Mouse (Mus musculus) midbrain, embryonic 15.5 days (tissue): Measurements from ENCODE around the gene Smok3a. TPM values are rescaled to one million over a fixed set of nuclear protein-coding genes. Genes with fewer than 3 reads are reported as not detected.
"Not testable (repeated sequence)": the region's sequence is repeated elsewhere in the genome, so short reads cannot be mapped to it uniquely, and the experiment has no call there.

ENCODE experiments used
- ATAC-seq: fragments of 200-750 bp; cut with Nextera tagmentation; replicated peaks from 2 replicates; pipeline ENCODE4 v1.8.0; 2017; ENCODE audit warnings: moderate TSS enrichment
- H3K27ac ChIP-seq: fragments of 300-500 bp; sonication (generic); 2 replicates; pipeline ENCODE4 v1.5.1; 2015; ENCODE audit warnings: mild to moderate bottlenecking, inconsistent platforms
- H3K27me3 ChIP-seq: fragments of 300-500 bp; sonication (generic); replicated peaks from 2 replicates; pipeline ENCODE4 v1.6.1; 2015; ENCODE audit warnings: inconsistent platforms
- H3K36me3 ChIP-seq: fragments of 300-500 bp; sonication (generic); replicated peaks from 2 replicates; pipeline ENCODE4 v1.6.1; 2015; ENCODE audit warnings: inconsistent platforms
- H3K4me1 ChIP-seq: fragments of 300-500 bp; sonication (generic); 2 replicates; pipeline ENCODE4 v1.6.1; 2015; ENCODE audit warnings: inconsistent platforms
- H3K4me2 ChIP-seq: fragments of 300-500 bp; sonication (generic); 2 replicates; pipeline ENCODE4 v1.6.1; 2015; ENCODE audit warnings: inconsistent platforms, mild to moderate bottlenecking, moderate library complexity
- H3K4me3 ChIP-seq: fragments of 300-500 bp; sonication (generic); 2 replicates; pipeline ENCODE4 v1.5.1; 2015; ENCODE audit warnings: mild to moderate bottlenecking, inconsistent platforms
- H3K9ac ChIP-seq: fragments of 300-500 bp; sonication (generic); 2 replicates; pipeline ENCODE4 v1.6.1; 2015; ENCODE audit warnings: mild to moderate bottlenecking, inconsistent platforms
- H3K9me3 ChIP-seq: fragments of 300-500 bp; sonication (generic); 2 replicates; pipeline ENCODE4 v1.6.1; 2016; ENCODE audit warnings: inconsistent platforms
- WGBS: fragments of 180-500 bp; shearing (Covaris S2); methylation state at CpG from one replicate; pipeline ENCODE4 v1.1.7; 2015; ENCODE audit warnings: mixed read lengths; 5-methylcytosine and 5-hydroxymethylcytosine counted together
- polyA plus RNA-seq: library from polyadenylated mRNA; unstranded; fragments of >200 nt; fragmentation: Nextera tagmentation; extraction: Ambion mirVana; gene quantifications from 2 replicates; pipeline ENCODE4 v1.2.1, GENCODE M21; 2015

Smok3a gene
- not detected in 2 replicates for polyA plus RNA-seq

DNA sequence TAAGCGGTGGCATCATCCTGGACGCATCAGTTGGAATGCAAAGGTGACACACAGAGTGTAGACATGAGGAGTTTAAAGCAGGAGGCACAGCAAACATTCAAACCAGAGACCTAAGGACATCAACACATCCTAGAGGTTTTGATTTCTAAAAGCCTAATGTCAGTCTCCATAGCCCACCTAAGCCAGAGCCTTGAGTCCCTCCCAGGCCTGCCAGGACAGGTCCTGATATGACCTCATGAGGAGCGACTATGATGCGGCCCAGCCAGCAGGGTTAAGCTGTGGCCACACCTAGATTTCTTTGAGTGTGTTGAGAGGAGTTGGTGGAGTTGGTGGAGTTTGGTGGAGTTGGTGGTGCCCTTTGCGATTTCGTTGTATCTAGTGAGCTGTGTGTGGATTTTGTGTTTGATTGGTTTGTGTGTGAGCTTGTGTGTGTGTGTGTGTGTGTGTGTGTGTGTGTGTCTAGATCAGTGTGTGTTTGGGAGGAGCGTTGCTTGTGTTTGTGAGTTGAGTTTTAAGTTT lies at the start of gene Smok3a, which contains the start of gene Smok3b:
Smok3a (plus strand) TSS at position 301 of the 519 bp plus-strand sequence.
Smok3b (plus strand) TSS at position 469 of the 519 bp plus-strand sequence.
- H3K4me1 ChIP-seq, H3K9ac ChIP-seq, H3K27me3 ChIP-seq, H3K4me3 ChIP-seq, H3K9me3 ChIP-seq, H3K27ac ChIP-seq, H3K4me2 ChIP-seq, ATAC-seq, H3K36me3 ChIP-seq: not testable (repeated sequence)
- WGBS, result 98% methylated on average over 3 of the region's 7 CpGs

GRCm38 (mm10) chr5:137973161-137973560 lies 47.9 kb upstream of the Smok3a start:
- 73% methylated on average over 2 of the region's 2 CpGs for WGBS
- H3K27me3 ChIP-seq, result no peaks in the 10 kb centered on the region
- ATAC-seq, result no peak
- no peaks in the 10 kb centered on the region for H3K36me3 ChIP-seq
- H3K4me1 ChIP-seq, result no peaks in the 10 kb centered on the region
- no peak overlapping the region for H3K4me3 ChIP-seq
- H3K9me3 ChIP-seq, result no peaks in the 10 kb centered on the region
- H3K4me2 ChIP-seq, result no peak overlapping the region
- no peak overlapping the region for H3K27ac ChIP-seq
- no peak overlapping the region for H3K9ac ChIP-seq

DNA sequence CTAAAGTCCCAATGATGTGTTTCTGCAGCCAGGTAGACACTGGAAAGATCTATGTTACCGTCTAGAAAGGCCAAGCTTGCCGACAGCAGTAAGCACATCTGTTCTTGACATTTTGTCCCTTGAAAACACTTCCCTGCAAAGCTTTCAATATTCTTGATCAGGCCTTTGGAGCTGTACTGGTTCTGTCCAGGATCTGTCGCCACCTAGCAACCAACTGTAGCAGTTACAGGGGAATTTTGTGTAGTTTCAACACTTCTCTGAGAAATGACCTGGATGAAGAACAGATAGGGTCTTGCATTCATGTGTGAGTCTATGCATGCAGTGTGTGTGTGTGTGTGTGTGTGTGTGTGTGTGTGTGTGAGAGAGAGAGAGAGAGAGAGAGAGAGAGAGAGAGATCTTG lies 47.3 kb upstream of the Smok3a start:
- Histone ChIP-seq H3K36me3 (no peaks in the 10 kb centered on the region), H3K9ac (no peak overlapping the region), H3K9me3 (no peaks in the 10 kb centered on the region), H3K27ac (no peak overlapping the region), H3K4me3 (no peak overlapping the region), H3K4me2 (no peak overlapping the region), H3K27me3 (no peaks in the 10 kb centered on the region), H3K4me1 (no peaks in the 10 kb centered on the region)
- 57% methylated on average over 3 of the region's 3 CpGs for WGBS
- ATAC-seq, result no peak

- WGBS, result 56% methylated on average over 3 of the region's 3 CpGs
- Histone ChIP-seq H3K27me3 (no peaks in the 10 kb centered on the region), H3K9me3 (no peaks in the 10 kb centered on the region), H3K4me1 (no peaks in the 10 kb centered on the region), H3K4me3 (no peak overlapping the region), H3K36me3 (no peaks in the 10 kb centered on the region), H3K9ac (no peak overlapping the region), H3K27ac (no peak overlapping the region), H3K4me2 (no peak overlapping the region)
- no peak for ATAC-seq
Observed at GRCm38 (mm10) chr5:137974724-137975123, 46.3 kb upstream of the Smok3a start.

GRCm38 (mm10) chr5:137975434-137975833 lies 45.6 kb upstream of the Smok3a start:
- no peaks in the 10 kb centered on the region for H3K36me3 ChIP-seq
- H3K27me3 ChIP-seq, result no peaks in the 10 kb centered on the region
- ATAC-seq, result no peak
- H3K4me1 ChIP-seq, result no peaks in the 10 kb centered on the region
- WGBS, result 66% methylated on average over 1 of the region's 1 CpGs
- H3K9me3 ChIP-seq, result no peaks in the 10 kb centered on the region
- H3K4me2 ChIP-seq, result no peak overlapping the region
- H3K4me3 ChIP-seq, result no peak overlapping the region
- no peak overlapping the region for H3K27ac ChIP-seq
- H3K9ac ChIP-seq, result no peak overlapping the region

DNA sequence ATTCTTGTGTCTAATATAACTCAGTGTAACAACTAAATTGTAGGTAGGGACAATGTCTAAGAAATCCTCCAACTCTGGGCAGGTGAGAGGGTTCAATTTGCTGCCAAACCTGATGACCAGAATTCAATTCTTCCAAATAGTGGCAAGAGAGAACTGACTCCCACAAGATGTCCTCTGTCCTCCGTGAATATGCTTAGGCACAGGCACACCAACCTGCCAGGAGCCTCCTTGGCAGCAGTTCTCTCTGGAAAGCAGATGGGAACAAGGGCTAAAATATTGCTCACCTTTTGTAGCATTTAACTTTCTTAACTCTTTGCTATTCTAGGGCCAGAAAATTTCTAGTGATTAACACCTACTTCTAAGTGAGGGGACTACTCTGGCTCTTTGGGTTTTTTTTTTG lies 43.8 kb upstream of the Smok3a start:
- no peak for ATAC-seq
- Histone ChIP-seq H3K9ac (no peak overlapping the region), H3K4me2 (no peak overlapping the region), H3K36me3 (no peaks in the 10 kb centered on the region), H3K9me3 (no peaks in the 10 kb centered on the region), H3K4me1 (no peaks in the 10 kb centered on the region), H3K4me3 (no peak overlapping the region), H3K27ac (no peak overlapping the region), H3K27me3 (no peaks in the 10 kb centered on the region)
- WGBS, result 49% methylated on average over 1 of the region's 1 CpGs

- Histone ChIP-seq H3K27me3 (no peaks in the 10 kb centered on the region), H3K9ac (no peak overlapping the region), H3K27ac (no peak overlapping the region), H3K36me3 (no peaks in the 10 kb centered on the region), H3K4me2 (no peak overlapping the region), H3K4me1 (no peaks in the 10 kb centered on the region), H3K4me3 (no peak overlapping the region), H3K9me3 (no peaks in the 10 kb centered on the region)
- no peak for ATAC-seq
- WGBS, result 67% methylated on average over 2 of the region's 2 CpGs
Observed at GRCm38 (mm10) chr5:137979081-137979480, 42.0 kb upstream of the Smok3a start.

DNA sequence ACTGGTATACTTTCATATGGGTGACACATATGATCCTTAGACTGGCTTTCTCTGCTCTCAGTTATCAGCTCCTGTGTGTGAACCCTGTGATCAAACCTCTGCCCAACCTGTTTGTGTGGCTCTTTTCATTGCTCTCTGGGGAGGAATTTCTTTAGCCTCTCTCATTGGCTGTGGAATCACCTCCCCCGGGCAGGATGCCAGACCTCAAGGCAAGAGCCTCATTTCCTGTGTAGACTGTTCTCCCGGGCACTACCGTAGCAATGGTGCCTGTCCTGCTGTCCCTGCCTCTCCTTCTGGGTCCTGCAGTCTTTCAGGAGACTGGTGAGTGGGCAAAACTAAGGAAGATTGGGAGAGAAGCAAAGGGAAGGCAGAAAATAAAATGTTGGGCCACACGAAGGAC lies 39.8 kb upstream of the Smok3a start, which contains the start of gene Azgp1:
Azgp1 (plus strand) TSS at position 221 of the 400 bp plus-strand sequence.
- H3K4me3 ChIP-seq, result no peak within 1 kb of the TSS
- ATAC-seq, result no peak
- no peak within 1 kb of the TSS for H3K4me2 ChIP-seq
- 86% methylated on average over 4 of the region's 4 CpGs for WGBS
- no peaks in the 10 kb centered on the region for H3K36me3 ChIP-seq
- H3K27ac ChIP-seq, result no peak within 1 kb of the TSS
- H3K9ac ChIP-seq, result no peak within 1 kb of the TSS
- H3K9me3 ChIP-seq, result no peaks in the 10 kb centered on the region
- no peaks in the 10 kb centered on the region for H3K27me3 ChIP-seq
- no peaks in the 10 kb centered on the region for H3K4me1 ChIP-seq

- Histone ChIP-seq H3K27me3 (no peaks in the 10 kb centered on the region), H3K4me1 (no peaks in the 10 kb centered on the region), H3K36me3 (no peaks in the 10 kb centered on the region), H3K9ac (no peak overlapping the region), H3K9me3 (no peaks in the 10 kb centered on the region), H3K4me2 (no peak overlapping the region), H3K4me3 (no peak overlapping the region), H3K27ac (no peak overlapping the region)
- 74% methylated on average over 1 of the region's 1 CpGs for WGBS
- no peak for ATAC-seq
Observed at GRCm38 (mm10) chr5:137986351-137986750, 34.7 kb upstream of the Smok3a start.

DNA sequence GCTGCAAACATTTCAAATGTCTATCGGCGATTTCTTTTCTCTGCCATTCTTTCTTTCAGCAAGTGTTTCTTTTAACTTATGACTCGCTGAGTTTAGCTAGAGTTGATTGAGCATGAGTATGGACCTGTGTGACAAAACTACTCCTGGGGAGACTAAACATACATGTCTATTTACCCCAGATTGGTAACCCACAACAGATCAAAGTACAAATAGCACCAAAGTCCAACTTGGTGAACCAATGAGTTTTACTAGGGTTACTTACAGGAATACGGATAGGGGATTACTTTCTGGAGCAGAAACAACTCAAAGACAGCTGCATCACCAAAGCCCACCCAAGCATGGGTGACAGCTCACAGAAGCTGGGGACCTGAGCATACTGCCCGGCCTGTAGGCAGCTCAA lies 11.6 kb upstream of the Smok3a start:
- Histone ChIP-seq H3K9me3 (no peaks in the 10 kb centered on the region), H3K9ac (no peak overlapping the region), H3K36me3 (no peaks in the 10 kb centered on the region), H3K4me2 (no peak overlapping the region), H3K27me3 (no peaks in the 10 kb centered on the region), H3K4me3 (no peak overlapping the region), H3K4me1 (no peaks in the 10 kb centered on the region), H3K27ac (no peak overlapping the region)
- no peak for ATAC-seq
- 91% methylated on average over 5 of the region's 5 CpGs for WGBS

- H3K27ac ChIP-seq, result no peak overlapping the region
- no peak for ATAC-seq
- no peak overlapping the region for H3K4me2 ChIP-seq
- WGBS, result 91% methylated on average over 5 of the region's 5 CpGs
- H3K9ac ChIP-seq, result no peak overlapping the region
- H3K4me3 ChIP-seq, result no peak overlapping the region
- no peaks in the 10 kb centered on the region for H3K4me1 ChIP-seq
- H3K9me3 ChIP-seq, result no peaks in the 10 kb centered on the region
- H3K27me3 ChIP-seq, result no peaks in the 10 kb centered on the region
- H3K36me3 ChIP-seq, result no peaks in the 10 kb centered on the region
Observed at GRCm38 (mm10) chr5:138012382-138012781, 8.7 kb upstream of the Smok3a start.

GRCm38 (mm10) chr5:138016530-138016929 lies 4.5 kb upstream of the Smok3a start:
- H3K9ac ChIP-seq, result no peak overlapping the region
- 91% methylated on average over 2 of the region's 2 CpGs for WGBS
- no peak for ATAC-seq
- H3K4me1 ChIP-seq, result no peaks in the 10 kb centered on the region
- no peak overlapping the region for H3K4me2 ChIP-seq
- H3K9me3 ChIP-seq, result no peaks in the 10 kb centered on the region
- no peak overlapping the region for H3K27ac ChIP-seq
- H3K36me3 ChIP-seq, result no peaks in the 10 kb centered on the region
- no peaks in the 10 kb centered on the region for H3K27me3 ChIP-seq
- no peak overlapping the region for H3K4me3 ChIP-seq

GRCm38 (mm10) chr5:138016997-138017396 lies 4.1 kb upstream of the Smok3a start:
- H3K27me3 ChIP-seq, result no peaks in the 10 kb centered on the region
- no peak for ATAC-seq
- no peak overlapping the region for H3K27ac ChIP-seq
- H3K4me1 ChIP-seq, result no peaks in the 10 kb centered on the region
- H3K4me2 ChIP-seq, result no peak overlapping the region
- no peak overlapping the region for H3K9ac ChIP-seq
- no peaks in the 10 kb centered on the region for H3K36me3 ChIP-seq
- no peak overlapping the region for H3K4me3 ChIP-seq
- H3K9me3 ChIP-seq, result no peaks in the 10 kb centered on the region
